Mouse (Mus musculus) CH12.LX (cell line): ENCODE data around the gene Ofd1. TPM values are rescaled to one million over a fixed set of nuclear protein-coding genes. Genes with fewer than 3 reads are reported as not detected.

Experiments
- DNase-seq: peaks from one replicate; pipeline ENCODE4 v3.0.0-alpha.2; 2013; ENCODE audit errors: extremely low read depth
- H3K27ac ChIP-seq: 2 replicates; pipeline ENCODE4 v1.5.1; 2012; ENCODE audit warnings: low read depth, mild to moderate bottlenecking, control low read depth, moderate library complexity; ENCODE audit not compliant: insufficient read depth
- H3K27me3 ChIP-seq: replicated peaks from 2 replicates; pipeline ENCODE3; 2012; ENCODE audit warnings: inconsistent platforms
- H3K36me3 ChIP-seq, 2 experiments: replicated peaks in 1 of 2; 2 replicates each; pipeline versions ENCODE3 to v1.6.1; 2012; ENCODE audit warnings: inconsistent platforms in 1 of 2, low read length in 1 of 2, mild to moderate bottlenecking in 1 of 2, mixed read lengths in 1 of 2, moderate library complexity in 1 of 2; ENCODE audit not compliant: control insufficient read depth in 1 of 2, insufficient read depth in 1 of 2
- H3K4me1 ChIP-seq, 2 experiments: 2 replicates each; pipeline ENCODE4 v1.6.1; 2012; ENCODE audit warnings: inconsistent platforms in 1 of 2, moderate library complexity in 1 of 2; ENCODE audit not compliant: insufficient read depth in 2 of 2, control insufficient read depth in 1 of 2
- H3K4me2 ChIP-seq: 2 replicates; pipeline ENCODE4 v1.6.1; 2012; ENCODE audit warnings: low read depth, mild to moderate bottlenecking, control low read depth; ENCODE audit not compliant: poor library complexity, insufficient read depth, severe bottlenecking
- H3K4me3 ChIP-seq, 3 experiments: fragments of 150-350 bp in 1 of 3; sonication (generic) in 1 of 3; replicated peaks in 1 of 3; 2 replicates each; pipeline versions ENCODE3 to v1.5.1; 2011 to 2012; ENCODE audit warnings: low read depth in 2 of 3, low read length in 2 of 3, mild to moderate bottlenecking in 2 of 3, moderate library complexity in 2 of 3, control low read depth in 1 of 3, improper control_type of control experiment in 1 of 3, inconsistent platforms in 1 of 3, mixed read lengths in 1 of 3; ENCODE audit not compliant: poor library complexity in 1 of 3
- H3K79me2 ChIP-seq: replicated peaks from 2 replicates; pipeline ENCODE4 v1.6.1; 2012; ENCODE audit warnings: mild to moderate bottlenecking, moderate library complexity; ENCODE audit not compliant: control insufficient read depth, poor library complexity, insufficient read depth, severe bottlenecking; ENCODE audit errors: extremely low read depth
- H3K9ac ChIP-seq: 2 replicates; pipeline ENCODE4 v1.6.1; 2012; ENCODE audit warnings: low read depth, mild to moderate bottlenecking, control low read depth, moderate library complexity; ENCODE audit not compliant: insufficient read depth
- H3K9me3 ChIP-seq: replicated peaks from 2 replicates; pipeline ENCODE3; 2012; ENCODE audit warnings: low read length, inconsistent platforms, mixed read lengths
- BHLHE40 ChIP-seq: IDR thresholded peaks from 2 replicates; pipeline ENCODE4 v1.6.1; 2011; ENCODE audit warnings: mild to moderate bottlenecking, low read depth, low read length, improper control_type of control experiment
- CHD2 ChIP-seq: IDR thresholded peaks from 2 replicates; pipeline ENCODE4 v1.6.1; 2011; ENCODE audit warnings: low read length, improper control_type of control experiment
- ETS1 ChIP-seq: conservative IDR thresholded peaks from 2 replicates; pipeline ENCODE4 v1.6.1; 2012; ENCODE audit warnings: low read depth, mild to moderate bottlenecking, inconsistent platforms, low read length, improper control_type of control experiment, moderate library complexity
- GABPA ChIP-seq: IDR thresholded peaks from 2 replicates; pipeline ENCODE4 v1.6.1; 2012; ENCODE audit warnings: low read depth, low read length, improper control_type of control experiment, inconsistent platforms; ENCODE audit not compliant: insufficient replicate concordance
- MAFK ChIP-seq: IDR thresholded peaks from 2 replicates; pipeline ENCODE4 v1.6.1; 2011; ENCODE audit warnings: low read length, improper control_type of control experiment; ENCODE audit not compliant: insufficient replicate concordance
- MEF2A ChIP-seq: IDR thresholded peaks from 2 replicates; pipeline ENCODE4 v1.6.1; 2014; ENCODE audit warnings: low read depth, mild to moderate bottlenecking, inconsistent platforms, low read length, improper control_type of control experiment, borderline replicate concordance
- MXI1 ChIP-seq: IDR thresholded peaks from 2 replicates; pipeline ENCODE4 v1.6.1; 2011; ENCODE audit warnings: mild to moderate bottlenecking, low read depth, low read length, improper control_type of control experiment
- PAX5 ChIP-seq: IDR thresholded peaks from 2 replicates; pipeline ENCODE4 v1.6.1; 2012; ENCODE audit warnings: low read length, inconsistent platforms, mixed read lengths
- POLR2A ChIP-seq: IDR thresholded peaks from 2 replicates; pipeline ENCODE4 v1.6.1; 2011; ENCODE audit warnings: low read depth, mild to moderate bottlenecking, improper control_type of control experiment, low read length
- RCOR1 ChIP-seq: conservative IDR thresholded peaks from 2 replicates; pipeline ENCODE4 v1.6.1; 2012; ENCODE audit warnings: low read depth, mild to moderate bottlenecking, inconsistent platforms, low read length, improper control_type of control experiment
- TBP ChIP-seq: conservative IDR thresholded peaks from 2 replicates; pipeline ENCODE4 v1.6.1; 2011; ENCODE audit warnings: low read depth, low read length, improper control_type of control experiment
- UBTF ChIP-seq: IDR thresholded peaks from 2 replicates; pipeline ENCODE4 v1.6.1; 2012; ENCODE audit warnings: low read depth, mild to moderate bottlenecking, inconsistent platforms, low read length, improper control_type of control experiment, moderate library complexity
- ZC3H11A ChIP-seq: IDR thresholded peaks from 2 replicates; pipeline ENCODE4 v1.6.1; 2012; ENCODE audit warnings: low read depth, mild to moderate bottlenecking, inconsistent platforms, low read length, improper control_type of control experiment
- ZMIZ1 ChIP-seq: IDR thresholded peaks from 2 replicates; pipeline ENCODE4 v1.6.1; 2012; ENCODE audit warnings: low read depth, mild to moderate bottlenecking, inconsistent platforms, low read length, improper control_type of control experiment
- ZNF384 ChIP-seq: IDR thresholded peaks from 2 replicates; pipeline ENCODE4 v1.6.1; 2012; ENCODE audit warnings: low read depth, low read length, improper control_type of control experiment, inconsistent platforms
- dilution Hi-C: fragments of 300-500 bp; cut with MboI; formaldehyde crosslinking; loops from 2 replicates; pipeline ENCODE4 v1.14.3; 2020; ENCODE audit warnings: low sequenced_read_pairs; ENCODE audit not compliant: extremely low pct_unique_long_range_greater_than_20kb, extremely low pct_ligation_motif_present
- in situ Hi-C: fragments of 300-500 bp; cut with MboI; formaldehyde crosslinking; loops from 3 replicates; pipeline ENCODE4 v1.14.3; 2019; ENCODE audit warnings: low sequenced_read_pairs, low pct_ligation_motif_present, low pct_unique_long_range_greater_than_20kb, mixed read lengths
- polyA plus RNA-seq: library from polyadenylated mRNA; unstranded; fragments of >175 nt; gene quantifications from 2 replicates; pipeline ENCODE4 v1.2.1, GENCODE M21; 2012; ENCODE audit warnings: low read depth; ENCODE audit not compliant: insufficient read length
- total RNA-seq, 2 experiments: library from RNA; depleted of rRNA; stranded (reverse); fragments of 300-350 nt in 1 of 2; fragments of >200 nt in 1 of 2; gene quantifications; 2 replicates each; pipeline ENCODE4 v1.2.3; 2012 to 2014

Ofd1 gene
- total and polyA plus RNA-seq, 3 experiments: 7.8 to 13.3 (median 12.4) TPM

GRCm38 (mm10) chrX:166358955-166359354, 81.5 kb downstream of the Ofd1 start:
- Histone ChIP-seq H3K79me2 (no peaks in the 10 kb centered on the region), H3K4me3 (no peak overlapping the region), H3K4me1 (no peaks in the 10 kb centered on the region), H3K36me3 (no peaks in the 10 kb centered on the region), H3K27ac (no peak overlapping the region), H3K4me2 (no peak overlapping the region), H3K9me3 (no peaks in the 10 kb centered on the region), H3K9ac (no peak overlapping the region), H3K27me3 (no peaks in the 10 kb centered on the region)
- no peak for DNase-seq
- dilution Hi-C loops: no loop called here
- no peak for TF ChIP-seq ZMIZ1
- in situ Hi-C loops: loop anchor here (10.0 kb wide), 1 partner anchor 184 kb away; the partner anchor contains the start of gene Gemin8

- H3K9me3 ChIP-seq: no peaks in the 10 kb centered on the region
- no peaks in the 10 kb centered on the region for H3K79me2 ChIP-seq
- dilution Hi-C loops (no loop called here), in situ Hi-C loops (loop anchor here (10.0 kb wide), 1 partner anchor 181 kb away; the partner anchor contains the start of gene Gemin8)
- no peaks in the 10 kb centered on the region for H3K36me3 ChIP-seq
- no peak overlapping the region for H3K4me2 ChIP-seq
- no peak overlapping the region for H3K4me3 ChIP-seq
- H3K4me1 ChIP-seq: no peaks in the 10 kb centered on the region
- DNase-seq: no peak
- no peaks in the 10 kb centered on the region for H3K27me3 ChIP-seq
- TF ChIP-seq MAFK (no peak), ZMIZ1 (no peak), BHLHE40 (no peak), PAX5 (no peak), ZC3H11A (no peak), RCOR1 (no peak), MEF2A (no peak), MXI1 (no peak)
- TF ChIP-seq, all 38 proteins: peak for 0
- Histone ChIP-seq H3K27ac (no peak overlapping the region), H3K9ac (no peak overlapping the region)
Observed at GRCm38 (mm10) chrX:166356276-166356675, 84.2 kb downstream of the Ofd1 start.

- no peak overlapping the region for H3K9ac ChIP-seq
- in situ Hi-C loops (loop anchor here (10.0 kb wide), 1 partner anchor 180 kb away; the partner anchor contains the start of gene Gemin8), dilution Hi-C loops (no loop called here)
- DNase-seq: no peak
- H3K4me3 ChIP-seq: no peak overlapping the region
- no peaks in the 10 kb centered on the region for H3K27me3 ChIP-seq
- no peaks in the 10 kb centered on the region for H3K79me2 ChIP-seq
- no peak overlapping the region for H3K4me2 ChIP-seq
- no peaks in the 10 kb centered on the region for H3K9me3 ChIP-seq
- no peak overlapping the region for H3K27ac ChIP-seq
- no peaks in the 10 kb centered on the region for H3K4me1 ChIP-seq
- TF ChIP-seq ETS1 (no peak), POLR2A (no peak), UBTF (no peak), GABPA (no peak), ZNF384 (no peak), CHD2 (no peak), PAX5 (no peak), MEF2A (no peak), BHLHE40 (no peak), TBP (no peak)
- no peaks in the 10 kb centered on the region for H3K36me3 ChIP-seq
Observed at GRCm38 (mm10) chrX:166354913-166355312, 85.6 kb downstream of the Ofd1 start.
